Mouse (Mus musculus) testis, adult 2 months (tissue): ENCODE measurements at regions not wholly inside any gene's neighbourhood (a gene's known extent, or its start where the extent isn't known, plus 50 kb on each side); places are given as distances from the start of the nearest gene placed in this dataset.

Source experiments
- CTCF ChIP-seq: fragments of 200-500 bp; IDR thresholded peaks from 2 replicates; pipeline ENCODE4 v1.5.1; 2012; ENCODE audit warnings: low read depth, mild to moderate bottlenecking, inconsistent platforms, low read length, moderate library complexity; ENCODE audit not compliant: control insufficient read depth, insufficient read depth, insufficient replicate concordance
- POLR2A ChIP-seq: fragments of 200-500 bp; IDR thresholded peaks from 2 replicates; pipeline ENCODE4 v1.6.1; 2012; ENCODE audit warnings: low read depth, mild to moderate bottlenecking, inconsistent platforms, low read length, moderate library complexity; ENCODE audit not compliant: control insufficient read depth

DNA sequence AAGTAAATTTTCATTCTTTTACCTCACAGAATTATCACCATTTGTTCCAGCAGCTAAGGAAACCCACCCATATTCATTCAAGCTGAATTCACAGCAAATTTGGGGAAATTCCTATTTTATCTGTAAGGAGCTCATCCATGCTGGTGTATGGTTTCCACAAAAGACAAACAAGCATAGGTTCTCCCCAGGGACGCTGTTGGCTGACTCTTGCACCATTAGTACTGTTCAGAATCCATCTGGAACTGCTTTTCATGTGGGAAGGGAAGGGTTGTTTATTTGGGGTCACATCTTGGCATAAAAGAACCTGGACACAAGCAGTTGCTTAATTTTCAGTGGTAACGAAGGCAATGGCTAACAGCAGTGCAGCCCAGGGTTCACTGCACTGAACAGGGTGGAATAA, 120.2 kb downstream of the Adamts1 start:
- no peak for TF ChIP-seq POLR2A
- no peak for TF ChIP-seq CTCF
